Mouse (Mus musculus) liver, adult (tissue): ENCODE measurements around the gene Eva1b.

Experiments
- GATA4 ChIP-seq: IDR thresholded peaks from 2 replicates; pipeline ENCODE4 v1.6.1; 2014; ENCODE audit warnings: mild to moderate bottlenecking, low read length; ENCODE audit not compliant: insufficient replicate concordance

Eva1b gene

GRCm38 (mm10) chr4:126141021-126141420, 6.5 kb upstream of the Eva1b start:
- TF ChIP-seq GATA4: no peak; the same call in 1 of the 2 replicates

GRCm38 (mm10) chr4:126145396-126145795, 2.1 kb upstream of the Eva1b start:
- no peak for TF ChIP-seq GATA4

GRCm38 (mm10) chr4:126146974-126147532, 491 bp upstream of the Eva1b start:
- no peak for TF ChIP-seq GATA4

GRCm38 (mm10) chr4:126148161-126148961, 817 bp downstream of the Eva1b start:
- TF ChIP-seq GATA4: no peak

- TF ChIP-seq GATA4: no peak
Measured at GRCm38 (mm10) chr4:126149041-126149676, 1.6 kb downstream of the Eva1b start.

- TF ChIP-seq GATA4: no peak
Measured at GRCm38 (mm10) chr4:126149798-126150197, 2.3 kb downstream of the Eva1b start.

- TF ChIP-seq GATA4: no peak
Measured at GRCm38 (mm10) chr4:126150297-126150948, 2.9 kb downstream of the Eva1b start.

GRCm38 (mm10) chr4:126150949-126151320, 3.4 kb downstream of the Eva1b start:
- no peak for TF ChIP-seq GATA4

- TF ChIP-seq GATA4: no peak
Measured at GRCm38 (mm10) chr4:126151701-126152440, 4.3 kb downstream of the Eva1b start.

- no peak for TF ChIP-seq GATA4
Measured at GRCm38 (mm10) chr4:126152864-126153263, 5.3 kb downstream of the Eva1b start.

- TF ChIP-seq GATA4: peak; percentile 86
Measured at GRCm38 (mm10) chr4:126155183-126155582, 7.6 kb downstream of the Eva1b start.

GRCm38 (mm10) chr4:126155869-126156268, 8.3 kb downstream of the Eva1b start:
- TF ChIP-seq GATA4: no peak

GRCm38 (mm10) chr4:126156617-126157016, 9.1 kb downstream of the Eva1b start:
- no peak for TF ChIP-seq GATA4

- no peak for TF ChIP-seq GATA4
Measured at GRCm38 (mm10) chr4:126157562-126157961, 10.0 kb downstream of the Eva1b start.

GRCm38 (mm10) chr4:126159455-126159854, 11.9 kb downstream of the Eva1b start:
- TF ChIP-seq GATA4: no peak
